Mouse (Mus musculus) midbrain, postnatal 0 days (tissue): Measurements from ENCODE around the gene Harbi1. TPM values are rescaled to one million over a fixed set of nuclear protein-coding genes. Genes with fewer than 3 reads are reported as not detected.
"Not testable (repeated sequence)": the region's sequence is repeated elsewhere in the genome, so short reads cannot be mapped to it uniquely, and the experiment has no call there.

Source experiments
- ATAC-seq: fragments of 200-750 bp; cut with Nextera tagmentation; 2 replicates; pipeline ENCODE4 v1.8.0; 2017; ENCODE audit warnings: moderate number of reproducible peaks, mild to moderate bottlenecking, moderate TSS enrichment, moderate library complexity; ENCODE audit not compliant: low FRiP score
- DNase-seq: peaks from one replicate; pipeline ENCODE4 v3.0.0-alpha.2; 2015; ENCODE audit warnings: low spot score
- H3K27ac ChIP-seq: fragments of 300-500 bp; sonication (generic); 2 replicates; pipeline ENCODE4 v1.5.1; 2014; ENCODE audit warnings: low read depth, mild to moderate bottlenecking, low read length, mixed read lengths
- H3K27me3 ChIP-seq: fragments of 300-500 bp; sonication (generic); 2 replicates; pipeline ENCODE4 v1.6.1; 2014; ENCODE audit warnings: low read length, control low read depth, mixed read lengths; ENCODE audit not compliant: insufficient read depth
- H3K36me3 ChIP-seq: fragments of 300-500 bp; sonication (generic); 2 replicates; pipeline ENCODE4 v1.6.1; 2014; ENCODE audit warnings: low read length, control low read depth, mixed read lengths; ENCODE audit not compliant: insufficient read depth
- H3K4me1 ChIP-seq: fragments of 300-500 bp; sonication (generic); 2 replicates; pipeline ENCODE4 v1.6.1; 2014; ENCODE audit warnings: mild to moderate bottlenecking, control low read depth, antibody characterized with exemption, low read length, mixed read lengths; ENCODE audit not compliant: insufficient read depth
- H3K4me2 ChIP-seq: fragments of 300-500 bp; sonication (generic); 2 replicates; pipeline ENCODE4 v1.6.1; 2014; ENCODE audit warnings: low read depth, mild to moderate bottlenecking, low read length, mixed read lengths; ENCODE audit not compliant: poor library complexity, severe bottlenecking
- H3K4me3 ChIP-seq: fragments of 300-500 bp; sonication (generic); 2 replicates; pipeline ENCODE4 v1.5.1; 2014; ENCODE audit warnings: low read depth, mild to moderate bottlenecking, low read length, moderate library complexity
- H3K9ac ChIP-seq: fragments of 300-500 bp; sonication (generic); replicated peaks from 2 replicates; pipeline ENCODE4 v1.6.1; 2014; ENCODE audit warnings: mild to moderate bottlenecking, low read length, moderate library complexity, mixed read lengths; ENCODE audit not compliant: poor library complexity, severe bottlenecking
- H3K9me3 ChIP-seq: fragments of 300-500 bp; sonication (generic); 2 replicates; pipeline ENCODE4 v1.6.1; 2016; ENCODE audit warnings: low read length, control low read depth
- CTCF ChIP-seq: IDR thresholded peaks from 2 replicates; pipeline ENCODE4 v1.5.1; 2016; ENCODE audit warnings: antibody characterized with exemption, mild to moderate bottlenecking
- WGBS: fragments of 180-500 bp; shearing (Covaris S2); extraction: QIAGEN DNeasy Blood & Tissue Kit; methylation state at CpG from one replicate; pipeline ENCODE4 v1.1.7; 2014; 5-methylcytosine and 5-hydroxymethylcytosine counted together
- polyA plus RNA-seq: library from polyadenylated mRNA; unstranded; fragments of >200 nt; fragmentation: Nextera tagmentation; extraction: Ambion mirVana; gene quantifications from 2 replicates; pipeline ENCODE4 v1.2.1, GENCODE M21; 2015
- total RNA-seq: library from RNA; depleted of rRNA; stranded (reverse); fragments of >200 nt; gene quantifications from 2 replicates; pipeline ENCODE4 v1.2.3, GENCODE M21; 2014

Gene Harbi1
- total and polyA plus RNA-seq, 2 experiments from 2014 or later: 11.7 to 12.3 TPM

DNA sequence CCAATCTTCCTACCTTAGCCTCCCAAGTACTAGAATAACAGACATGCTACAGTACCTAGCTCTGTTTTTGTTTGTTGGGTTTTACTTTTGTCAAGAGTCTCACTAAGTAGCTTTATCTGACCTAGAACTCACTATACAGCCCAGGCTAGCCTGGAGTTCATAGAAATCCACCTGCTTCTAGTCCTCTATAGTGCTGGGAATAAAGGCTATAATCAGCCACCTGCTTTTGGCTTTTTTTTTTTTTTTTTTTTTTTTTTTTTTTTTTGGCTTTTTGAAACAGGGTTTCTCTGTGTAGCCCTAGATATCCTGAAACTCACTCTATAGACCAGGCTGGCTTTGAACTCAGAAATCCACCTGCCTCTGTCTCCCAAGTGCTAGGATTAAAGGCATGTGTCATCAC lies 13.3 kb downstream of the Harbi1 start:
- DNase-seq: no peak
- Histone ChIP-seq H3K36me3 (peaks cover 8% of the 10 kb centered on the region), H3K27me3 (no peaks in the 10 kb centered on the region), H3K27ac (no peak overlapping the region), H3K9ac (no peak overlapping the region), H3K9me3 (no peaks in the 10 kb centered on the region), H3K4me2 (no peak overlapping the region), H3K4me3 (no peak overlapping the region), H3K4me1 (no peaks in the 10 kb centered on the region)
- ATAC-seq: no peak
- no peak for TF ChIP-seq CTCF

DNA sequence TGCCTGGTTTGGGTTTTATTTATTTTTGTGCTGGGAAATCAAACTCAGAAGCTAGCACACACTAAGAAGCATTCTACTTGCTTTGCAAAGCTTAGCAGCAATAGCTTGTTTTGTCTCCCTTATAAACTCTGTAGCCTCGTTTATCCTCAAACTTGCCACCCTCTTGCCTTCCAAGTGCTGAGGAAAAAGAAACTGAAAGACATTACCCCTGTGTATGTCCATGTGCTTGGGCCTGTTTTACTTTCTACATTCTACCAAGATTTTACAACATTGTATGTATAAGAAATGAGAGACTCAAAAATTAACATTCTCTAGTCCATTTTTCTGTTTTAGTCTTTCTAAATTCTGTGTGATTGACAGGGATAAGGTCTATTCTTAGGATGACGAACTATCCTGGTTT lies 14.1 kb downstream of the Harbi1 start:
- no peak for ATAC-seq
- H3K27me3 ChIP-seq: no peaks in the 10 kb centered on the region
- 69% methylated on average over 2 of the region's 2 CpGs for WGBS

DNA sequence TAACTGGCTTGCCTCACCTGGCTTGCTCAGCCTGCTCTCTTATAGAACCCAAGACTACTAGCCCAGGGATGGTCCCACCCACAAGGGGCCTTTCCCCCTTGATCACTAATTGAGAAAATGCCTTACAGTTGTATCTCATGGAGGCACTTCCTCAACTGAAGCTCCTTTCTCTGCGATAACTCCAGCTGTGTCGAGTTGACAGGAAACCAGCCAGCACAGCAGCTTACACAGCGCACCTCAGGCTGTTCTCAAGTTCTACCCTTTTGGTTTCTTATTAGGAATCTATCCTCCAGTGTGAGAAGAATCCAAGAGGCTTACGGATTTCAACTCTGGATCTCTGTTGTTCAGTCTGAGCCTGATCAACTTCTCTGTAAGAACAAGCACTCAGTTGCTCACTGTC lies 14.8 kb downstream of the Harbi1 start:
- ATAC-seq, H3K4me1 ChIP-seq, H3K9ac ChIP-seq, DNase-seq, H3K4me3 ChIP-seq, H3K9me3 ChIP-seq, H3K36me3 ChIP-seq, H3K27ac ChIP-seq, H3K4me2 ChIP-seq, H3K27me3 ChIP-seq: not testable (repeated sequence)
- 53% methylated on average over 4 of the region's 4 CpGs for WGBS

More for the DNA sequence above, 14.1 kb downstream of the Harbi1 start:
- no peak for DNase-seq
- no peak overlapping the region for H3K27ac ChIP-seq
- H3K9ac ChIP-seq: no peak overlapping the region
- H3K36me3 ChIP-seq: peaks cover 3% of the 10 kb centered on the region
- no peak overlapping the region for H3K4me3 ChIP-seq
- TF ChIP-seq CTCF: no peak
- no peaks in the 10 kb centered on the region for H3K4me1 ChIP-seq
- no peak overlapping the region for H3K4me2 ChIP-seq
- H3K9me3 ChIP-seq: no peaks in the 10 kb centered on the region

DNA sequence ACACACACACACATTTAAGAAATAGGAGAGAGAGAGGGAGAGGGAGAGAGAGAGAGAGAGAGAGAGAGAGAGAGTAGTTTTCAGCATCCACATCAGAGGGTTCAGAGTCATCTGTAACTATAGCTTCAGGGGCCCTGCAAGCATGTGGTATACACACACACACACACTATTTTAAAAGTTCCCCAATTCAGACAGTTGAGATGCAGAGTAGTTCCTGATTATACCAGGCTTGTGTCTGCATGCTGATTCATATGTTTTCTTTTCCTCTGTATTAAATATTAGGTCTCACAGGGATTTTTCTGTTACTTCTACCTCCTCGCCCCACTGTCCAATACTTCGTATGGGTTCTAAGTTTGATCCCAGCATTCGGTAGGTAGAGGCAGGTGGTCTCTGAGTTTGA lies 16.4 kb downstream of the Harbi1 start:
- 84% methylated on average over 3 of the region's 3 CpGs for WGBS
- Histone ChIP-seq H3K4me2 (no peak overlapping the region), H3K36me3 (no peaks in the 10 kb centered on the region), H3K4me3 (no peak overlapping the region), H3K27me3 (no peaks in the 10 kb centered on the region), H3K9ac (no peak overlapping the region), H3K4me1 (no peaks in the 10 kb centered on the region), H3K27ac (no peak overlapping the region), H3K9me3 (no peaks in the 10 kb centered on the region)
- ATAC-seq: no peak
- DNase-seq: no peak
- TF ChIP-seq CTCF: no peak

DNA sequence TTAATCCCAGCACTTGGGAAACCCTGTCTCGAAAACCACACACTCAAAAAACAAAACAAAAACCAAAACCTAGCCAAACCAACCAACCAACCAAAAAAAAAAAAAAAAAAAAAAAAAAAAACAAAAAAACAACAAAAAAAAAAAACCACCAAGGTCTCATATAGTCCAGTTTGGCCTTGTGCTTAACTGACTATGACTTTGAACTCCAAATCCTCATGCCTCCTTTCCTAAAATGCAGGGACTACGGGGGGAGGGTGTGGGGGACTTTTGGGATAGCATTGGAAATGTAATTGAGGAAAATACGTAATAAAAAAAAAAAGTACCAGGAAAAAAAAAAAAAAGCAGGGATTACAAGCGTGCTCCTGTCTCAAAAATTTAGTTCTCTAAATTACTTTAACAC lies 18.9 kb downstream of the Harbi1 start:
- Histone ChIP-seq H3K4me2 (peak overlapping the region; percentile 67), H3K9me3 (no peaks in the 10 kb centered on the region), H3K9ac (no peak overlapping the region), H3K4me3 (peak overlapping the region; percentile 100), H3K36me3 (no peaks in the 10 kb centered on the region), H3K27ac (0 out of 2 replicates have a peak overlapping the region, but pooled peaks have one; percentile 94), H3K27me3 (no peaks in the 10 kb centered on the region), H3K4me1 (no peaks in the 10 kb centered on the region)
- 0 out of 2 replicates have a peak, but pooled peaks have one; percentile 15 for ATAC-seq
- TF ChIP-seq CTCF: no peak
- DNase-seq: no peak
- 12% methylated on average over 4 of the region's 4 CpGs for WGBS

DNA sequence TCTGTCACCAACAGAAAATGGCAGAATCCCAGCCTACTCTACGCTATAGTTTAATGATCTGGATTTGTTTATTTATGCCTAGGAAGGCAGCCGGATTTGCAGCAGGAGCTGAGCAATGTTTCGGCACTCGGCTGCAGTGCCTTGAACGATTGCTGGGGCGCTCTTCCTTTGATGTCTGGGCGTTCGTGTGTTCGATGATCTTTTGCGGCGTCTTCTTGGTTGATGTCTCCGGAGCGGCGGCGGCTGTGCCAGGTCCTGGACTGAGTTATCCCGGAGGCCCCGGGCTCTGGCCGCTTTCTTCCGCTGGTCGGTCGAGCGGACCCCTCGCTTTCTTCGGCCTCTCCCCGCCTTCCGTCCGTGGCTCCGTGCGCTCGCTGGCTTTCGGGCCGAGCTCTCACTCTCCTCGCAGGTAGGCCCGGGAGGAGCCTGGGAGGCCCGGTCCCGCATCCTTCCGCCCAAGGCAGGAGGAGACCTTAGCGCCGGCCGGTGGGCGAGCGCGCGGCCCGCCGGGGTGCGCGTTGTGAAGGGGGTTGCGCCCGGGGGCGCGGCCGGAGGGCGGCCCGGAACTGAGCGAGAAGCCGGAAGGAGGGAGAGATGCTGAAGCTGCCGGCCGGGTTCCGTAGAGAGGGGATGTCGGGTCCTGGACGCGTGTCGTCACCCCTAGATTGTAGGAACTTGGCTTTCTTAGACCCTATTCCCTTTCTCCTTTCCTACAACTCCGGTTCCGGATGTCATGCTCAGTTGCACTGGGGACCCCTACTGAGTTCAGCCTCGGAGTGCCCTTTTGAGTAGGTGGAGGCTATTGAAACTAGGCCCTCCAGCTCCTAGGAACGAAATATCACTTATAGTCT lies 19.5 kb downstream of the Harbi1 start, which contains the start of gene Ambra1:
Gene Ambra1 (plus strand): TSS at position 164 of the 851 bp plus-strand sequence.
- WGBS: under 1% methylated on average over 67 of the region's 68 CpGs
- no peaks in the 10 kb centered on the region for H3K27me3 ChIP-seq
- ATAC-seq (peak; percentile 88), DNase-seq (peak; percentile 96)
- TF ChIP-seq CTCF: peak; percentile 53
- no peaks in the 10 kb centered on the region for H3K9me3 ChIP-seq
- H3K4me3 ChIP-seq: peak within 1 kb of the TSS; percentile 100
- H3K4me2 ChIP-seq: peak within 1 kb of the TSS; percentile 67
- H3K36me3 ChIP-seq: no peaks in the 10 kb centered on the region
- H3K4me1 ChIP-seq: no peaks in the 10 kb centered on the region
- H3K27ac ChIP-seq: peak within 1 kb of the TSS; percentile 94
- peak within 1 kb of the TSS; percentile 98 for H3K9ac ChIP-seq
